Mouse (Mus musculus) forebrain, embryonic 10.5 days (tissue): ENCODE results near the gene Morc3. TPM values are rescaled to one million over a fixed set of nuclear protein-coding genes. Genes with fewer than 3 reads are reported as not detected.
A peak's percentile ranks its signal among the peaks of the same experiment; 100 is the strongest.

ENCODE experiments used
- DNase-seq: peaks from one replicate; pipeline ENCODE4 v3.0.0-alpha.2; 2017; ENCODE audit warnings: low spot score; ENCODE audit errors: extremely low spot score
- H3K27ac ChIP-seq: fragments of 300-500 bp; sonication (generic); 2 replicates; pipeline ENCODE4 v1.5.1; 2016; ENCODE audit warnings: mild to moderate bottlenecking
- H3K27me3 ChIP-seq: fragments of 300-500 bp; sonication (generic); 2 replicates; pipeline ENCODE4 v1.6.1; 2016; ENCODE audit warnings: mild to moderate bottlenecking; ENCODE audit not compliant: poor library complexity, severe bottlenecking
- H3K36me3 ChIP-seq: fragments of 300-500 bp; sonication (generic); replicated peaks from 2 replicates; pipeline ENCODE4 v1.6.1; 2016; ENCODE audit warnings: mild to moderate bottlenecking, moderate library complexity
- H3K4me1 ChIP-seq: fragments of 300-500 bp; sonication (generic); 2 replicates; pipeline ENCODE4 v1.6.1; 2016
- H3K4me3 ChIP-seq: fragments of 300-500 bp; sonication (generic); 2 replicates; pipeline ENCODE4 v1.5.1; 2016; ENCODE audit warnings: mild to moderate bottlenecking, moderate library complexity
- H3K9me3 ChIP-seq: fragments of 300-500 bp; sonication (generic); 2 replicates; pipeline ENCODE4 v1.6.1; 2016; ENCODE audit warnings: mild to moderate bottlenecking, moderate library complexity
- WGBS: fragments of 180-500 bp; shearing (Covaris S2); methylation state at CpG from one replicate; pipeline ENCODE4 v1.1.7; 2016; 5-methylcytosine and 5-hydroxymethylcytosine counted together
- polyA plus RNA-seq: library from polyadenylated mRNA; unstranded; fragments of >200 nt; fragmentation: Nextera tagmentation; extraction: Ambion mirVana; gene quantifications from 2 replicates; pipeline ENCODE4 v1.2.1, GENCODE M21; 2016

Gene Morc3
- polyA plus RNA-seq, 1 experiment from 2014 or later: 28.4 TPM

DNA sequence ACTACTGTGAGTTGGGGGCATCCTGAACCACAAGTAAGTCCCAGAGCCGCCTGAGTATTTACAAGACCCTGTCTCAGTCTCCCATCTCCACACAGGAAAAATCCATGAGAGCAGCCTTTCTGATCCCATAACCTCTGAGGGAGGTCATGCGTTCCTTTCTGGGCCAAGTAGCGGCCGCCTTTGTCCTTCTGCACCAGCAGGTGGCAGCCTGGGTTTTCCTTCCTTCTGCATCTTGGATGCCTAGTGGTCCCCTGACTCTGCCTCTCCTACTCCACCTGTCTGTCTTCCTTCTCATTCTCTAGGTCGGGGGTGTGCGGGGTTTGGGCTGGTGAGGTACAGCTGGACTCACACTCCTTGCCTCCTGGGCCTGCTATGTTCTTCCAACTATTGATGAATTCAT, 71.1 kb downstream of the Morc3 start:
- WGBS: 74% methylated on average over 6 of the region's 6 CpGs
- no peak for DNase-seq

DNA sequence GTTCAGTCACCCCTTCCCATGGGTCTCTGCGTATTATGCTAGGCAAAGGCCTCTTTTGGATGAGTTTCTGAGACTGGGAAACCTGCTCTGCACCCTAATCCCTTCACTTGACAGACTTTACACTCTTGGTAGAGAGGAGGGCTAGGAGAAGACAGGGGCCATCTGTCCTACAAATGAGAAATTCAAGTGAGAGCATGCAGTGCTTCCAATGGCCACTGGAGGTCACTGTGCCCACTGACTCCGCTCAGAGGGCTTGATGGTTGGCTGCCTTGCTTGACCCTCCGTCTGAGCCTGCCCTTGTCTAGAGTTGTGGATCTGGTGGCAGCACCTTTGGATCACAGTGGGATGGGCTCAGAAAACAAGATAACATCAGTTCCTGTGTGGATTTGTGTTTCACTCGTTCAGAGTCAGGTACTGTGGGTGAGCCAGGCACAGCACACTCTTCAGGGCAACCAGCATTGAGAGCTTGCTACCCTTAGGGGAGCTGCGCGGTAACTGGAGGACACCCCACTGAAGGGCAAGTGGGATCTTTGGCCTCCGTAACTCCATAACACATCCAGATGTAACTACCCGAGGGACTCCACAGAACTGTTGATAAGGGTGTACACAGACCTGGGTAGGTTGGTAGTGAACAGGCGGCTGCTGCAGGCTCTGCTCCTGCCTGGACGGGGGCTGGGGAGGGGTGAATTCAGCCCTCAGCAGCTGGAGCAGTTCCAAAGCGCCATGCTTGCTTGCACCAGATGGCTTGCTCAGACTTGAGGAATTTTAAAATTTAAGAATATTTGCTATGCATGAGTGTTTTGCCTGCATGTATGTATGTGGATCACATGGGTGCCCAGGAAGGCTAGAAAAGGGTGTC, 74.5 kb downstream of the Morc3 start:
- Histone ChIP-seq H3K27me3 (no peaks in the 10 kb centered on the region), H3K4me1 (peaks cover 6% of the 10 kb centered on the region), H3K27ac (no peak overlapping the region), H3K36me3 (peaks cover 65% of the 10 kb centered on the region), H3K4me3 (no peak overlapping the region), H3K9me3 (no peaks in the 10 kb centered on the region)
- DNase-seq: peak; percentile 61
- WGBS: 76% methylated on average over 11 of the region's 11 CpGs

More for the DNA sequence above, 71.1 kb downstream of the Morc3 start:
- Histone ChIP-seq H3K9me3 (no peaks in the 10 kb centered on the region), H3K27ac (no peak overlapping the region), H3K27me3 (no peaks in the 10 kb centered on the region), H3K4me3 (no peak overlapping the region), H3K4me1 (no peaks in the 10 kb centered on the region), H3K36me3 (peaks cover 96% of the 10 kb centered on the region)

DNA sequence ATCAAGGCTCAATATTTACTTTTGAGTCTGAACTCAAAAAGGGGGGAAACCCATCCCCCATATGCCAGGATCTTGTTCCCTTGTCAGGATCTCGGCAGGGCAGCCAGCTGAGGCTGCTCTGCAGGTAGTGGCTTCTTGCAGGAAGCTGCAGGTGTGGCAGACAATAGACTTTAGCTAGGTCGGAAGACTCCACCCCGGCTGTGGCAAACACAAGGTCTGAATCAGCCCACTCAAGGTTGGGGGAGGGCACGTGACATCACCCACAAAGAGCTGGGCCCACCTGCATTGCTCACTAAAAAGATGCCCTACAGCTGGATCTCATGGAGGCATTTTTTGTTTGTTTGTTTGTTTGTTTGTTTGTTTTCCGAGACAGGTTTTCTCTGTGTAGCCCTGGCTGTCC, 75.8 kb downstream of the Morc3 start:
- Histone ChIP-seq H3K27ac (no peak overlapping the region), H3K4me1 (peaks cover 6% of the 10 kb centered on the region), H3K4me3 (no peak overlapping the region), H3K27me3 (no peaks in the 10 kb centered on the region), H3K9me3 (no peaks in the 10 kb centered on the region), H3K36me3 (peaks cover 51% of the 10 kb centered on the region)
- 77% methylated on average over 5 of the region's 5 CpGs for WGBS
- DNase-seq: no peak

DNA sequence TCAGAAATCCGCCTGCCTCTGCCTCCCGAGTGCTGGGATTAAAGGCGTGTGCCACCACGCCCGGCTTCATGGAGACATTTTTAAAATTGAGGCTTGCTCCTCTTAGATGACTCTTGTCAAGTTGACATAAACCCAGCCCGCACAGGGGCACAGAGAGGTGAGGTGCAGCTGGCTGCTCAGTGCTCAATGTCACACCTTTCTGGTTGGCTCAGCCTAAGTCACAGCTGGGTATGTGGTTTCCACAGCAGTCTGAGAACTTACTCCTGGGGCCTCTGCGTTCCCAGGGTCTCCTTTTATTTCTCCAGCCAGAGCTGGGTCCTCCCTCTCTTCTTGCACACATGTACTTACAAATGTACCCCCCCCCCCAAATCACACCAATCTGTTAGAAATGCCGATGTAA, 76.3 kb downstream of the Morc3 start:
- no peaks in the 10 kb centered on the region for H3K9me3 ChIP-seq
- H3K4me3 ChIP-seq: no peak overlapping the region
- DNase-seq: no peak
- H3K36me3 ChIP-seq: peaks cover 47% of the 10 kb centered on the region
- H3K27ac ChIP-seq: no peak overlapping the region
- WGBS: 91% methylated on average over 8 of the region's 8 CpGs
- no peaks in the 10 kb centered on the region for H3K27me3 ChIP-seq
- peaks cover 6% of the 10 kb centered on the region for H3K4me1 ChIP-seq

DNA sequence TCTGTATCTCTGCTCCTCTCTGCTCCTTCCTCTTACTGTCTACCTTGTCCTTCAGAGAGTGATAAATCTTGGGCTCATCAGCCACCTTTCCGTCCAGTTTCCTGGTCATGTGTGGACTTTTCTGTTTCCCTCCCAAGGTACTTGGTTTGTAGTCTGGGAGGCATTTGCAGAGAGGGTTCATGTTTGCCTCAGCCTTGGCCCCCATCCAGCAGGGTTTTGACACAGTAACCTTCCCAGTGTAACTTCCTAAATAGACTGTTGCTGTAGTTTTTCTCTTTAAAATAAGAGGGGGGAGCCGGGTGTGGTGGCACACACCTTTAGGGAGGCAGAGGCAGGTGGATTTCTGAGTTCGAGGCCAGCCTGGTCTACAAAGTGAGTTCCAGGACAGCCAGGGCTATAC, 78.0 kb downstream of the Morc3 start:
- Histone ChIP-seq H3K27ac (no peak overlapping the region), H3K9me3 (no peaks in the 10 kb centered on the region), H3K36me3 (peaks cover 29% of the 10 kb centered on the region), H3K27me3 (no peaks in the 10 kb centered on the region), H3K4me1 (peaks cover 6% of the 10 kb centered on the region), H3K4me3 (no peak overlapping the region)
- no peak for DNase-seq
- WGBS: 90% methylated on average over 3 of the region's 3 CpGs

DNA sequence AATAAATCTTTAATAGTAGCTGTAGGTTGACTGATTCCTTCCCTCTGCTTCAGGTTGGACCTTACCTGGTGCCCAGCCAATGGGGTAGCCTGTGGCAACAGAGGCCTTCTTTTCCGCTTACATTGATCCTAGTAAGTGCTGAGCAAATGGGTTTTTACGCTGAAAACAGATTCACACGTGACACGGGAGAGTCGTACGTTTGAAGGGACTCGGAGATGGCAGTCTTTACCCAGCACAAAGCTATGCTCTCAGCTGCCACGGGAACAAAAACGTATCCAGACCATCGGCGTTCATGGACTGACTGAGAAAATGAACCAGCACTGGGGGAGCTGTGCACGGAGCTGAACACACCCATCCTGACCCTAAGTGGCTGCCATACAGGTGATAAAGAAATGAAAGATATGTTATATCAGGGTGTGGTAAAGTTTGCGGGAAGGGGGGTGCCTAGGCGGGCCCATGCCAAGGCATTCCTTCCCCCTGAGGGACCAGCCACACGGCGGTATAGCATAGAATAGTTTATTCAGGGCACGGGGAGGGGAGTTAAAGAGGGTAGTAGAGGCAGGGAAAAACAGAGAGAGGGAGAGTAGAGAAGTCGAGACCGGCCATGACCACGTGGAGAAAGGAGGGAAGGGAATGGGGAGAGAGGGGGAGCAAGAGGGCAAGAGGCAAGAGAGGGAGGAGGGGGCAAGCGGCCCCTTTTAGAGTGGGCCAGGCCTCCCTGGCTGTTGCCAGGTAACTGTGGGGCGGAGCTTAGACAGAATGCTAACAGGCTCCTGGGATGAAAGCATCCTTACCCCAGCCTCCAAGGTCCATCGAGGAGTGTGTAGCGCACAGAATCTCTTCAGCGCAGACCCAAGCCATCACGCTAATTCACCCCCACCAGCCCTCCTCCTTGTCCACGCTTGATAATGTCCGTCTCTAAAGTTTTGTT, 79.1 kb downstream of the Morc3 start:
- no peaks in the 10 kb centered on the region for H3K9me3 ChIP-seq
- WGBS: 72% methylated on average over 28 of the region's 28 CpGs
- no peak overlapping the region for H3K27ac ChIP-seq
- peaks cover 19% of the 10 kb centered on the region for H3K36me3 ChIP-seq
- no peaks in the 10 kb centered on the region for H3K27me3 ChIP-seq
- peaks cover 6% of the 10 kb centered on the region for H3K4me1 ChIP-seq
- no peak overlapping the region for H3K4me3 ChIP-seq
- DNase-seq: no peak

DNA sequence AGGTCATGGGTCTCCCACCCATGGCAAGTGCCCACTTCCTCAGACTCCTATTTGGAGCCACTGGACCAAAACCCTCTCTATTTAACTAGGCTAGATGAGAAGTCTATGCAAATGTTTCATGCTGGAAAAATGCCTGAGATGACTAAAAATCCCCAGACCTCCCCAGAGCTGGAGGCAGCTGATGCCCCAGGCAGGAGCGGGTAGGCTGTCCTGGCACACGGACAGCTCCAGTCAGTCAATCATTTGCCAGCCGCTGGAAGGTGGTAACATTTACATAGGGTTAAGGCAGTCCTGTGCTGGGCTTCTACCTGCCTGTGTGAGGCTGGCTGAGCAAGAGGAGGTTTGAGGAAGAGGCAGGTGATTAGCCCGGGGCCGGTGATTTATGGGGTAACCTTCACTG, 80.2 kb downstream of the Morc3 start:
- Histone ChIP-seq H3K27me3 (no peaks in the 10 kb centered on the region), H3K9me3 (no peaks in the 10 kb centered on the region), H3K4me1 (peaks cover 6% of the 10 kb centered on the region), H3K36me3 (peaks cover 7% of the 10 kb centered on the region), H3K27ac (no peak overlapping the region), H3K4me3 (no peak overlapping the region)
- DNase-seq: no peak
- 82% methylated on average over 5 of the region's 5 CpGs for WGBS

DNA sequence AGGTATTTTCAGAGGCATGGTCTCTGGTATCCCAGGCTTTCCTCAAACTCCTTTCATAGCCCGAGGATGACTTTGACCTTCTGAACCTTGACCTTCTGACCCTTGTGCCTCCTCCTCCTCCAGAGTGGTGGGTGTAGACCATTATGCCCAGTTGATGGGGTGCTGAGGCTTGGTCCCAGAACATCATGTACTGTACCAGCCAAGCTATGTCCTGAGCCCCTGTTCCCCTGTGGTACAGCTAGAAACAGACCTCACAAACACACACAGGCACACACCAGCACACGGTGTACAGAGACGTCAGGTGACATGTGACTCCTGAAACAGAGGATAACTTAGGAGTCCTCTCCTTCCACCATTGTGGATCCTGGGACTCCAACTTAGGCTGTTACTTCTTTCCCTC, 80.9 kb downstream of the Morc3 start:
- WGBS: 80% methylated on average over 3 of the region's 3 CpGs
- Histone ChIP-seq H3K27me3 (no peaks in the 10 kb centered on the region), H3K4me3 (no peak overlapping the region), H3K9me3 (no peaks in the 10 kb centered on the region), H3K36me3 (peaks cover under 1% of the 10 kb centered on the region), H3K4me1 (peaks cover 6% of the 10 kb centered on the region), H3K27ac (no peak overlapping the region)
- no peak for DNase-seq

DNA sequence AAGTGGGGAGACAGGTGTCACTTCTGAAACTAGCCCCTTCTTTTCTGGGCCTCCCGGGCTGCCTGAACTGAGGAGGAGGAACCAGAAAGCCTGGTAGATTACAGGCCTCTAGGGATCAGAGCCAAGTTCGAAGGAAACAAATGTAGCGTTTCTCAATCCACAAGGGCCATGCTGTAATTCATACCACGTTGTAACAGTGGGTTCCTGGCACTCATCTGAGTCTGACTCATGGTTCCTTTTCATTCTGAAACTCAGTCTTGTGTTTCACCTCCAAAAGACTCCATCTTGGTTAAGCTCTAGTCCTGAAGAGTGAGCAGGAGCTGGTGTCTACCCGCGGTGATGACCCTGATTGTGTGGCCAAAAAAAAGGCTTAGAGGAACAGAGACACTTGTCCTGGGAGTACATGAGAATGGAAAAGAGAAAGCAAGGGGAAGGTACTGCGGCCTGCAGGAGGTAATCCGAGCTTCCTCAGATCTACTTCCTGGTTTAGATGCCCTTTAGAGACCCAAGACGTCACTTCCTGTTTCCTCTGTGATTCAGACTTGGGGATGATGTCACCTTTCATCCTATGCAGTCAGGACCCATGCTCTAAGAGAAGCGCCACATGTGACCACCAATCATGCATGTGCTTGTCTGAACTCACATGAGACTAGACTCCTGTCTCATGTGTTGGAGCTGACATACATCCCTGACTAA, 82.1 kb downstream of the Morc3 start:
- H3K36me3 ChIP-seq: no peaks in the 10 kb centered on the region
- H3K4me1 ChIP-seq: peaks cover 12% of the 10 kb centered on the region
- no peaks in the 10 kb centered on the region for H3K27me3 ChIP-seq
- H3K9me3 ChIP-seq: no peaks in the 10 kb centered on the region
- H3K4me3 ChIP-seq: no peak overlapping the region
- 86% methylated on average over 10 of the region's 10 CpGs for WGBS
- no peak for DNase-seq
- no peak overlapping the region for H3K27ac ChIP-seq

DNA sequence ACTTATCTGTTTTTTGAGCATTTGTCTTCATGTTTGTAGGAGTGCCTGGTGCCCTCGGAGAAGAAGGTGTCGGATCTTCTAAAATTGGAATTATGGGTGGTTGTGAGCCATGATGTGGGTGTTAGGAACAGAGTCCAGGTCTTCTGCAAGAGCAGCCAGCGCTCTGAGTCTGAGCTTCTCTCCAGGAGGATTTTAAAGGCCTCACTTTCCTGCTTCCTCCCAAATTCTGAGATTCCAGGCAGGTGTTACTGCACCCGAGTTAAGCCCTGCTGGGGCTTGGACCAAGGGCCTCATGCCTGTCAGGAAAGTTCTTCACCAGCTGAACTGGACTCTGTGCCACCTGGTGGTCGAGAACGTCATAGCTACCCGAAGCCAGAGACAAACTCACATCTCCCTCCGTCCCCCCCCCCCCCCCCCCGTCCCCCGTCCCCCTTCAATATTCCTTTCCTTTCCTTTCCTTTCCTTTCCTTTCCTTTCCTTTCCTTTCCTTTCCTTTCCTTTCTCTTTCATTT, 83.5 kb downstream of the Morc3 start:
- no peaks in the 10 kb centered on the region for H3K36me3 ChIP-seq
- peaks cover 12% of the 10 kb centered on the region for H3K4me1 ChIP-seq
- no peaks in the 10 kb centered on the region for H3K9me3 ChIP-seq
- DNase-seq: no peak
- WGBS: 40% methylated on average over 9 of the region's 10 CpGs
- H3K27ac ChIP-seq: no peak overlapping the region
- H3K4me3 ChIP-seq: no peak overlapping the region
- no peaks in the 10 kb centered on the region for H3K27me3 ChIP-seq

DNA sequence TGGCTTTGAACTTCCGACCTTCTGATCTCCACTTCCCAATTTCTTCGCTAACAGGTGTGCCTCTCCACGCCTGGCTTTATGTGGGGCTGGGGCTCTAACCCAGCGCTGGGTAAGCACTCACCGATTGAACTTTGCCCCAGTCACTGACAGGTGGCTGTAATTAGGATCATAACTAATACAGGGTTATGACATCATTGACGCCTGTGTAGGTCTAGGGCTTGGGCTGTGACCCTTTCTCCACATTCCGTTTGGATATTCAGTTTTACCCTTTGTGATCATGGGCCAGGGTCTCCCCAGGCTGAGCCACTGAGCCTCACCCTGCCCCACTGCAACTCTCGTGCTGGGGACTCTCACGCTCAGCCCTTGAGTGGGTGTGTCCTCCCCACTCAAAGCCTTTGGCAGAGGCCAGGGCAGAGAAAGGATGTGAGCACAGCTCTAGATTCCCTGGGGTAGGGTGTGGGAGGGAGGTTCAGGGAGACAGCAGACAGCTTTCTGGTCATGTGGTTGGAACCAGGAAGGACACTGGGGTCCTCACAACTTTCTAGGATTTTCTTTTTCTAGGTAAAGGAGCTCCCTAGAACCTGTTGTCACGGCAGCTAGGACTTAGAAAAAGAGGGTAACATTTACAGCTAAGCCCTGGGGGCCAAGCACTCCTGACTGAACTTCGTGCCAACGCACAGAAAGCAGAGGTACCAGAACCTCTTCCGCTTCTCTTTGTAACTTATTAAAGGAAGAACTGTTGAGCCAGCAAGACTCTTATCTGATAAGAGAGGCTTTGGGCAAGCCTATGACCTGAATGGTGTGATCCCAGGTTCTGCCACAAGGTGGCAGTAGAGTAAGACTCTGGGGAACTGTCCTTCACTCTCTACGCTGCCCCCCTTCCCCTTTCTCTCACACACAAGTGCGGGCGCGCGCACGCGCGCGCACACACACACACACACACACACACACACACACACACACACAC, 86.1 kb downstream of the Morc3 start:
- Histone ChIP-seq H3K4me1 (peaks cover 9% of the 10 kb centered on the region; the same call in 1 of the 2 replicates), H3K36me3 (no peaks in the 10 kb centered on the region), H3K27me3 (no peaks in the 10 kb centered on the region), H3K27ac (peak overlapping the region; percentile 62), H3K9me3 (no peaks in the 10 kb centered on the region), H3K4me3 (peak overlapping the region; percentile 36)
- WGBS: 38% methylated on average over 22 of the region's 22 CpGs
- peak; percentile 82 for DNase-seq
